Mouse (Mus musculus) CH12.LX (cell line): ENCODE data around the gene Arhgap42. TPM values are rescaled to one million over a fixed set of nuclear protein-coding genes. Genes with fewer than 3 reads are reported as not detected.

ENCODE experiments used
- DNase-seq: peaks from one replicate; pipeline ENCODE4 v3.0.0-alpha.2; 2013; ENCODE audit errors: extremely low read depth
- H3K27ac ChIP-seq: 2 replicates; pipeline ENCODE4 v1.5.1; 2012; ENCODE audit warnings: low read depth, mild to moderate bottlenecking, control low read depth, moderate library complexity; ENCODE audit not compliant: insufficient read depth
- H3K27me3 ChIP-seq: replicated peaks from 2 replicates; pipeline ENCODE3; 2012; ENCODE audit warnings: inconsistent platforms
- H3K36me3 ChIP-seq, 2 experiments: replicated peaks in 1 of 2; 2 replicates each; pipeline versions ENCODE3 to v1.6.1; 2012; ENCODE audit warnings: inconsistent platforms in 1 of 2, low read length in 1 of 2, mild to moderate bottlenecking in 1 of 2, mixed read lengths in 1 of 2, moderate library complexity in 1 of 2; ENCODE audit not compliant: control insufficient read depth in 1 of 2, insufficient read depth in 1 of 2
- H3K4me1 ChIP-seq, 2 experiments: 2 replicates each; pipeline ENCODE4 v1.6.1; 2012; ENCODE audit warnings: inconsistent platforms in 1 of 2, moderate library complexity in 1 of 2; ENCODE audit not compliant: insufficient read depth in 2 of 2, control insufficient read depth in 1 of 2
- H3K4me2 ChIP-seq: 2 replicates; pipeline ENCODE4 v1.6.1; 2012; ENCODE audit warnings: low read depth, mild to moderate bottlenecking, control low read depth; ENCODE audit not compliant: poor library complexity, insufficient read depth, severe bottlenecking
- H3K4me3 ChIP-seq, 3 experiments: fragments of 150-350 bp in 1 of 3; sonication (generic) in 1 of 3; replicated peaks in 1 of 3; 2 replicates each; pipeline versions ENCODE3 to v1.5.1; 2011 to 2012; ENCODE audit warnings: low read depth in 2 of 3, low read length in 2 of 3, mild to moderate bottlenecking in 2 of 3, moderate library complexity in 2 of 3, control low read depth in 1 of 3, improper control_type of control experiment in 1 of 3, inconsistent platforms in 1 of 3, mixed read lengths in 1 of 3; ENCODE audit not compliant: poor library complexity in 1 of 3
- H3K79me2 ChIP-seq: replicated peaks from 2 replicates; pipeline ENCODE4 v1.6.1; 2012; ENCODE audit warnings: mild to moderate bottlenecking, moderate library complexity; ENCODE audit not compliant: control insufficient read depth, poor library complexity, insufficient read depth, severe bottlenecking; ENCODE audit errors: extremely low read depth
- H3K9ac ChIP-seq: 2 replicates; pipeline ENCODE4 v1.6.1; 2012; ENCODE audit warnings: low read depth, mild to moderate bottlenecking, control low read depth, moderate library complexity; ENCODE audit not compliant: insufficient read depth
- H3K9me3 ChIP-seq: replicated peaks from 2 replicates; pipeline ENCODE3; 2012; ENCODE audit warnings: low read length, inconsistent platforms, mixed read lengths
- BHLHE40 ChIP-seq: IDR thresholded peaks from 2 replicates; pipeline ENCODE4 v1.6.1; 2011; ENCODE audit warnings: mild to moderate bottlenecking, low read depth, low read length, improper control_type of control experiment
- CTCF ChIP-seq, 2 experiments: IDR thresholded peaks in 1 of 2; conservative IDR thresholded peaks in 1 of 2; 2 replicates each; pipeline ENCODE4 v1.5.1; 2011 to 2012; ENCODE audit warnings: low read depth in 2 of 2, low read length in 2 of 2, improper control_type of control experiment in 1 of 2, inconsistent platforms in 1 of 2, mild to moderate bottlenecking in 1 of 2, moderate library complexity in 1 of 2
- E2F4 ChIP-seq: IDR thresholded peaks from 2 replicates; pipeline ENCODE4 v1.6.1; 2011; ENCODE audit warnings: low read depth, low read length, improper control_type of control experiment; ENCODE audit not compliant: insufficient replicate concordance
- EP300 ChIP-seq: IDR thresholded peaks from 2 replicates; pipeline ENCODE4 v1.6.1; 2011; ENCODE audit warnings: low read length, improper control_type of control experiment
- GABPA ChIP-seq: IDR thresholded peaks from 2 replicates; pipeline ENCODE4 v1.6.1; 2012; ENCODE audit warnings: low read depth, low read length, improper control_type of control experiment, inconsistent platforms; ENCODE audit not compliant: insufficient replicate concordance
- KAT2A ChIP-seq: IDR thresholded peaks from 2 replicates; pipeline ENCODE4 v1.6.1; 2012; ENCODE audit warnings: low read length, improper control_type of control experiment, inconsistent platforms; ENCODE audit not compliant: insufficient replicate concordance
- MAX ChIP-seq: IDR thresholded peaks from 2 replicates; pipeline ENCODE4 v1.6.1; 2011; ENCODE audit warnings: low read length, improper control_type of control experiment
- MAZ ChIP-seq: IDR thresholded peaks from 2 replicates; pipeline ENCODE4 v1.6.1; 2012; ENCODE audit warnings: low read depth, mild to moderate bottlenecking, inconsistent platforms, low read length, improper control_type of control experiment, moderate library complexity
- NELFE ChIP-seq: IDR thresholded peaks from 2 replicates; pipeline ENCODE4 v1.6.1; 2011; ENCODE audit warnings: low read depth, low read length, improper control_type of control experiment
- NRF1 ChIP-seq: IDR thresholded peaks from 2 replicates; pipeline ENCODE4 v1.6.1; 2014; ENCODE audit warnings: low read depth, mild to moderate bottlenecking, inconsistent platforms, low read length, improper control_type of control experiment, moderate library complexity
- POLR2AphosphoS2 ChIP-seq: IDR thresholded peaks from 2 replicates; pipeline ENCODE4 v1.6.1; 2011; ENCODE audit warnings: low read depth, low read length, improper control_type of control experiment
- RAD21 ChIP-seq: IDR thresholded peaks from 2 replicates; pipeline ENCODE4 v1.6.1; 2011; ENCODE audit warnings: low read depth, mild to moderate bottlenecking, low read length, improper control_type of control experiment, moderate library complexity
- RCOR1 ChIP-seq: conservative IDR thresholded peaks from 2 replicates; pipeline ENCODE4 v1.6.1; 2012; ENCODE audit warnings: low read depth, mild to moderate bottlenecking, inconsistent platforms, low read length, improper control_type of control experiment
- SIN3A ChIP-seq: IDR thresholded peaks from 2 replicates; pipeline ENCODE4 v1.6.1; 2012; ENCODE audit warnings: low read length, improper control_type of control experiment, inconsistent platforms
- SMC3 ChIP-seq: IDR thresholded peaks from 2 replicates; pipeline ENCODE4 v1.6.1; 2011; ENCODE audit warnings: low read depth, low read length, improper control_type of control experiment
- TCF12 ChIP-seq: IDR thresholded peaks from 2 replicates; pipeline ENCODE4 v1.6.1; 2014; ENCODE audit warnings: low read depth, mild to moderate bottlenecking, inconsistent platforms, low read length, improper control_type of control experiment
- UBTF ChIP-seq: IDR thresholded peaks from 2 replicates; pipeline ENCODE4 v1.6.1; 2012; ENCODE audit warnings: low read depth, mild to moderate bottlenecking, inconsistent platforms, low read length, improper control_type of control experiment, moderate library complexity
- USF1 ChIP-seq: IDR thresholded peaks from 2 replicates; pipeline ENCODE4 v1.6.1; 2014; ENCODE audit warnings: low read depth, mild to moderate bottlenecking, inconsistent platforms, low read length, improper control_type of control experiment
- USF2 ChIP-seq: conservative IDR thresholded peaks from 2 replicates; pipeline ENCODE4 v1.6.1; 2011; ENCODE audit warnings: low read depth, low read length, improper control_type of control experiment
- dilution Hi-C: fragments of 300-500 bp; cut with MboI; formaldehyde crosslinking; loops from 2 replicates; pipeline ENCODE4 v1.14.3; 2020; ENCODE audit warnings: low sequenced_read_pairs; ENCODE audit not compliant: extremely low pct_unique_long_range_greater_than_20kb, extremely low pct_ligation_motif_present
- in situ Hi-C: fragments of 300-500 bp; cut with MboI; formaldehyde crosslinking; loops from 3 replicates; pipeline ENCODE4 v1.14.3; 2019; ENCODE audit warnings: low sequenced_read_pairs, low pct_ligation_motif_present, low pct_unique_long_range_greater_than_20kb, mixed read lengths
- polyA plus RNA-seq: library from polyadenylated mRNA; unstranded; fragments of >175 nt; gene quantifications from 2 replicates; pipeline ENCODE4 v1.2.1, GENCODE M21; 2012; ENCODE audit warnings: low read depth; ENCODE audit not compliant: insufficient read length
- total RNA-seq, 2 experiments: library from RNA; depleted of rRNA; stranded (reverse); fragments of 300-350 nt in 1 of 2; fragments of >200 nt in 1 of 2; gene quantifications; 2 replicates each; pipeline ENCODE4 v1.2.3; 2012 to 2014

Arhgap42 gene
- total and polyA plus RNA-seq, 3 experiments = not detected

- in situ Hi-C loops = no loop called here
- Histone ChIP-seq H3K79me2 (no peaks in the 10 kb centered on the region), H3K36me3 (no peaks in the 10 kb centered on the region), H3K4me3 (no peak overlapping the region), H3K4me1 (no peaks in the 10 kb centered on the region), H3K27ac (no peak overlapping the region), H3K27me3 (no peaks in the 10 kb centered on the region), H3K4me2 (no peak overlapping the region)
- no peak for TF ChIP-seq GABPA
- TF ChIP-seq EP300 = no peak
- no peak for TF ChIP-seq NELFE
- no peak for TF ChIP-seq KAT2A
- no peak for TF ChIP-seq CTCF (conservative IDR thresholded peaks at IDR 0.05 in 1 of 2, IDR thresholded peaks at IDR 0.05 in 1 of 2; ENCODE audit: low read depth in 2 of 2, low read length in 2 of 2)
- no peak for TF ChIP-seq RAD21
- TF ChIP-seq BHLHE40 = no peak
- no peak for TF ChIP-seq SMC3
- TF ChIP-seq MAZ = no peak
- TF ChIP-seq NRF1 = no peak
- no peak for TF ChIP-seq TCF12
- no peak for TF ChIP-seq POLR2AphosphoS2
- no peak for TF ChIP-seq E2F4
- no peak for TF ChIP-seq USF2
- TF ChIP-seq UBTF = no peak
- no peak for TF ChIP-seq SIN3A
- TF ChIP-seq USF1 = no peak
- TF ChIP-seq MAX = no peak
- TF ChIP-seq, all 38 proteins: peak for 0
- Histone ChIP-seq H3K9ac (no peak overlapping the region), H3K9me3 (no peaks in the 10 kb centered on the region)
- dilution Hi-C loops = no loop called here
- DNase-seq = no peak
These were observed 197.9 kb downstream of the Arhgap42 start for GRCm38 (mm10) chr9:9041009-9041408.

- dilution Hi-C loops = no loop called here
- Histone ChIP-seq H3K9me3 (no peaks in the 10 kb centered on the region), H3K4me3 (no peak overlapping the region), H3K36me3 (no peaks in the 10 kb centered on the region), H3K4me2 (no peak overlapping the region), H3K27ac (no peak overlapping the region), H3K9ac (no peak overlapping the region), H3K4me1 (no peaks in the 10 kb centered on the region), H3K79me2 (no peaks in the 10 kb centered on the region), H3K27me3 (no peaks in the 10 kb centered on the region)
- no peak for TF ChIP-seq RCOR1
- in situ Hi-C loops = no loop called here
- no peak for DNase-seq
These were observed 201.8 kb downstream of the Arhgap42 start for GRCm38 (mm10) chr9:9037017-9037671.
